Mouse (Mus musculus) induced T-regulatory cell, adult 2 months (primary cell): Measurements from ENCODE around the gene Gm9903.

ENCODE experiments used
- DNase-seq: peaks from one replicate; pipeline ENCODE4 v3.0.0-alpha.2; 2012; ENCODE audit warnings: low read depth

Gene Gm9903

GRCm38 (mm10) chr5:33629301-33629987, at the start of gene Gm9903, which contains the start of gene Fam53a:
Gene Gm9903 (plus strand): TSS chr5:33629925.
Gene Fam53a (minus strand): TSS chr5:33629635.
- DNase-seq = peak; percentile 98

- peak; percentile 24 for DNase-seq
Observed at GRCm38 (mm10) chr5:33580336-33580735, 49.4 kb upstream of the Gm9903 start.

- no peak for DNase-seq
Observed at GRCm38 (mm10) chr5:33587498-33588058, 42.1 kb upstream of the Gm9903 start.

GRCm38 (mm10) chr5:33588066-33588465, 41.7 kb upstream of the Gm9903 start:
- no peak for DNase-seq

- peak; percentile 86 for DNase-seq
Observed at GRCm38 (mm10) chr5:33589221-33589888, 40.4 kb upstream of the Gm9903 start.

GRCm38 (mm10) chr5:33593620-33594019, 36.1 kb upstream of the Gm9903 start:
- peak; percentile 51 for DNase-seq

GRCm38 (mm10) chr5:33605314-33605713, 24.4 kb upstream of the Gm9903 start:
- no peak for DNase-seq

- no peak for DNase-seq
Observed at GRCm38 (mm10) chr5:33606631-33607030, 23.1 kb upstream of the Gm9903 start.

GRCm38 (mm10) chr5:33607434-33607833, 22.3 kb upstream of the Gm9903 start:
- DNase-seq = no peak

GRCm38 (mm10) chr5:33609226-33609625, 20.5 kb upstream of the Gm9903 start:
- DNase-seq = no peak

- DNase-seq = no peak
Observed at GRCm38 (mm10) chr5:33611795-33612194, 17.9 kb upstream of the Gm9903 start.

GRCm38 (mm10) chr5:33614391-33614790, 15.3 kb upstream of the Gm9903 start:
- no peak for DNase-seq

GRCm38 (mm10) chr5:33622671-33623070, 7.1 kb upstream of the Gm9903 start:
- no peak for DNase-seq

GRCm38 (mm10) chr5:33623766-33624165, 6.0 kb upstream of the Gm9903 start:
- no peak for DNase-seq

GRCm38 (mm10) chr5:33627968-33628367, 1.8 kb upstream of the Gm9903 start:
- DNase-seq = peak; percentile 39

- peak; percentile 80 for DNase-seq
Observed at GRCm38 (mm10) chr5:33628820-33629300, 865 bp upstream of the Gm9903 start.

GRCm38 (mm10) chr5:33630061-33630460, 336 bp downstream of the Gm9903 start:
- no peak for DNase-seq

GRCm38 (mm10) chr5:33630615-33631014, 890 bp downstream of the Gm9903 start:
- DNase-seq = no peak

- DNase-seq = no peak
Observed at GRCm38 (mm10) chr5:33632526-33632925, 2.8 kb downstream of the Gm9903 start.

- no peak for DNase-seq
Observed at GRCm38 (mm10) chr5:33635361-33635760, 5.6 kb downstream of the Gm9903 start.

- DNase-seq = no peak
Observed at GRCm38 (mm10) chr5:33637606-33638350, 8.1 kb downstream of the Gm9903 start.

GRCm38 (mm10) chr5:33638826-33639225, 9.1 kb downstream of the Gm9903 start:
- DNase-seq = no peak
